Mouse (Mus musculus) lung, embryonic 14.5 days (tissue): ENCODE data around the gene Ptf1a. TPM values are rescaled to one million over a fixed set of nuclear protein-coding genes. Genes with fewer than 3 reads are reported as not detected.

Experiments used
- ATAC-seq: fragments of 200-750 bp; cut with Nextera tagmentation; 2 replicates; pipeline ENCODE4 v1.8.0; 2017; ENCODE audit warnings: mild to moderate bottlenecking, moderate TSS enrichment, moderate library complexity; ENCODE audit not compliant: insufficient read depth
- DNase-seq: peaks from one replicate; pipeline ENCODE4 v3.0.0-alpha.2; 2015
- H3K27ac ChIP-seq: fragments of 300-500 bp; sonication (generic); 2 replicates; pipeline ENCODE4 v1.5.1; 2014; ENCODE audit warnings: low read depth, mild to moderate bottlenecking, moderate library complexity
- H3K27me3 ChIP-seq: fragments of 300-500 bp; sonication (generic); 2 replicates; pipeline ENCODE4 v1.6.1; 2014; ENCODE audit warnings: low read length, control low read depth; ENCODE audit not compliant: insufficient read depth
- H3K36me3 ChIP-seq: fragments of 300-500 bp; sonication (generic); 2 replicates; pipeline ENCODE4 v1.6.1; 2014; ENCODE audit warnings: control low read depth; ENCODE audit not compliant: insufficient read depth
- H3K4me1 ChIP-seq: fragments of 300-500 bp; sonication (generic); 2 replicates; pipeline ENCODE4 v1.6.1; 2014; ENCODE audit warnings: antibody characterized with exemption, control low read depth; ENCODE audit not compliant: insufficient read depth
- H3K4me2 ChIP-seq: fragments of 300-500 bp; sonication (generic); 2 replicates; pipeline ENCODE4 v1.6.1; 2014; ENCODE audit warnings: mild to moderate bottlenecking
- H3K4me3 ChIP-seq: fragments of 300-500 bp; sonication (generic); 2 replicates; pipeline ENCODE4 v1.5.1; 2014; ENCODE audit warnings: low read depth, low read length
- H3K9ac ChIP-seq: fragments of 300-500 bp; sonication (generic); 2 replicates; pipeline ENCODE4 v1.6.1; 2014
- H3K9me3 ChIP-seq: fragments of 300-500 bp; sonication (generic); 2 replicates; pipeline ENCODE4 v1.6.1; 2016; ENCODE audit warnings: low read depth, low read length, control low read depth
- CTCF ChIP-seq: IDR thresholded peaks from 2 replicates; pipeline ENCODE4 v1.5.1; 2016; ENCODE audit warnings: antibody characterized with exemption, low read depth
- WGBS: fragments of 180-500 bp; shearing (Covaris S2); extraction: QIAGEN DNeasy Blood & Tissue Kit; methylation state at CpG from one replicate; pipeline ENCODE4 v1.1.7; 2014; 5-methylcytosine and 5-hydroxymethylcytosine counted together
- polyA plus RNA-seq: library from polyadenylated mRNA; unstranded; fragments of >200 nt; fragmentation: Nextera tagmentation; extraction: Ambion mirVana; gene quantifications from 2 replicates; pipeline ENCODE4 v1.2.1, GENCODE M21; 2014

The Ptf1a gene
- polyA plus RNA-seq, 1 experiment from 2014 or later: not detected

DNA sequence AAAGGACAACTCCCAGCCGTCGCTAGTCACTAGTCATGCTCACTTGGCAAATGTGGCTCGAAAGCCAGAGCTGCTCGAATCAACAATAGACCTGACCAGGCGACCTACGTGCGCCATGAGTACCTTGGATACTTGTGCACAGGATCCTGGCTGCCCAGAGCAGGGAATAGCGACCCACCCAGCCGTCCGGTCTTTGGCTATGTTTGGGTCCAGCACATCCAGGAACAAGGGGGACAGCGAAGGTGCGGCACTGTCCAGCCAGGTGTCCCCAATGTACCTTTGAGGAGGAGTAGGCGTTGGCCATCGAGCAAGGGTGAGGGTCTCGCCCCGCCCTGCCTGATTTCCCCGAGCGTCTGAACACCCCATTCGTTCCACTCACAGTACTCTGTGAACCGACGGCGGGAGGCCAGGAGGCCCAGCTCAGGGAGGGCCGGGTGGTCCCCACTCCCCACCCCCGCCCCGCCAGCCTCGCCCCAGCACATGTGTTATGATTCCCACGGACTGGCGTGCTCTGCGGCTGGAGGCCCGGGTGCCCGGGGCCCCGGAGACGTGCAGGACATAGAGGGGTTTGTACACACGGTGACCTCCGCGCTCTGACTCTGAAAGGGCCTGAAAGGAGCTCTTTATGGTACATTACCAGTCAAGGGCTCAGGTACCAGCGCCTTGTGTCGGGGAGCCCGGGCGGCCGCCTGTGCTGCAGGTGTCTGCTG is 13.7 kb upstream of the Ptf1a start:
- H3K4me3 ChIP-seq: no peak overlapping the region
- ATAC-seq (no peak), DNase-seq (no peak)
- H3K9me3 ChIP-seq: no peaks in the 10 kb centered on the region
- 3% methylated on average over 41 of the region's 41 CpGs for WGBS
- H3K27ac ChIP-seq: no peak overlapping the region
- no peak overlapping the region for H3K4me2 ChIP-seq
- H3K27me3 ChIP-seq: peaks cover 71% of the 10 kb centered on the region
- no peaks in the 10 kb centered on the region for H3K36me3 ChIP-seq
- TF ChIP-seq CTCF: no peak
- no peak overlapping the region for H3K9ac ChIP-seq
- H3K4me1 ChIP-seq: no peaks in the 10 kb centered on the region

DNA sequence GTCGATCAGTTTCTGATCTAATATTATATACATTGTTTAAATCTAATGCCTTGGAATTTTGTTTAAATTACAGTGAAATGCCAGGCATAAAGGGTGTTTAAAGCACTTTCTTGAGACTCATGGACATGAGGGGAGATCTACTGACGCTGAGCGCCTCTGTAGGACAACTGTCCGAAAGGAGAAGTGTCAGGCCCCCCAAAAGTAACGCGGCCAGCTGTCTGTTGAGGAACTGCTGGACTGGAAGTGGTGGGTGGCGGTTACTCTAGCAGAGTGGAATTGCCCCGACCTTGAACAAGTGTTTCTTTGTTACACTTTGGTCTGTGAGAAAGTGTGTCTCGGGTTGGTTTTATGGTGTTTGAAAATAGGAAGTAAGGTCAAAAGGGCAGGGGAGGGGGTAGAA is 1.1 kb upstream of the Ptf1a start:
- Histone ChIP-seq H3K9ac (no peak overlapping the region), H3K27me3 (peaks cover 83% of the 10 kb centered on the region), H3K4me2 (no peak overlapping the region), H3K36me3 (no peaks in the 10 kb centered on the region), H3K27ac (no peak overlapping the region), H3K4me3 (no peak overlapping the region), H3K4me1 (0 out of 2 replicates have a peak, but pooled peaks cover 4% of the 10 kb centered on the region), H3K9me3 (no peaks in the 10 kb centered on the region)
- DNase-seq (no peak), ATAC-seq (no peak)
- WGBS: 5% methylated on average over 9 of the region's 9 CpGs
- TF ChIP-seq CTCF: no peak

- Histone ChIP-seq H3K27ac (no peak overlapping the region), H3K9ac (no peak overlapping the region), H3K4me3 (peak overlapping the region; percentile 33), H3K9me3 (no peaks in the 10 kb centered on the region), H3K4me2 (peak overlapping the region; percentile 55), H3K4me1 (0 out of 2 replicates have a peak, but pooled peaks cover 4% of the 10 kb centered on the region), H3K27me3 (peaks cover 96% of the 10 kb centered on the region), H3K36me3 (no peaks in the 10 kb centered on the region)
- no peak for TF ChIP-seq CTCF
- WGBS: under 1% methylated on average over 65 of the region's 67 CpGs
- DNase-seq: peak; percentile 72
- ATAC-seq: peak; percentile 62
Observed at GRCm38 (mm10) chr2:19445871-19446501, 523 bp downstream of the Ptf1a start.

DNA sequence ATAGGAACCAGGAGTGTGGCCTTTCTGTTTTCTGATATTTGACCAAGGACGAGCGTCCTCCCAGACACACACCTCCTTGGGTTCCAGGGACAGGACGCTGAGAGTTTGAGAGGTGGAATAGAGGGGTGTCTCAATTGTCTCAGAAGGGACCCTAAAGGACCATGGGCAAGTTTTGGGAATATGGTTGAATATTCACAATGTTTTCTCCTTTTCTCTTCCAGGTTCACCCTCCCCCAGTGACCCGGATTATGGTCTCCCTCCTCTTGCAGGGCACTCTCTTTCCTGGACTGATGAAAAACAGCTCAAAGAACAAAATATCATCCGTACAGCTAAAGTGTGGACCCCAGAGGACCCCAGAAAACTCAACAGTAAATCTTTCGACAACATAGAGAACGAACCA is 1.3 kb downstream of the Ptf1a start:
- Histone ChIP-seq H3K9ac (no peak overlapping the region), H3K36me3 (no peaks in the 10 kb centered on the region), H3K27ac (no peak overlapping the region), H3K9me3 (no peaks in the 10 kb centered on the region), H3K4me3 (no peak overlapping the region), H3K4me1 (0 out of 2 replicates have a peak, but pooled peaks cover 4% of the 10 kb centered on the region), H3K27me3 (peaks cover 96% of the 10 kb centered on the region), H3K4me2 (no peak overlapping the region)
- 4% methylated on average over 7 of the region's 7 CpGs for WGBS
- TF ChIP-seq CTCF: no peak
- ATAC-seq (no peak), DNase-seq (no peak)

- Histone ChIP-seq H3K4me2 (peak overlapping the region; percentile 40; the same call in 1 of the 2 replicates), H3K9ac (no peak overlapping the region), H3K27me3 (peaks cover 97% of the 10 kb centered on the region), H3K9me3 (no peaks in the 10 kb centered on the region), H3K27ac (no peak overlapping the region), H3K4me1 (0 out of 2 replicates have a peak, but pooled peaks cover 4% of the 10 kb centered on the region), H3K4me3 (peak overlapping the region; percentile 18; the same call in 1 of the 2 replicates), H3K36me3 (no peaks in the 10 kb centered on the region)
- DNase-seq: peak; percentile 51
- peak; percentile 49 for TF ChIP-seq CTCF
- WGBS: 1% methylated on average over 31 of the region's 31 CpGs
- peak; percentile 26; the same call in 1 of the 2 replicates for ATAC-seq
Observed at GRCm38 (mm10) chr2:19448042-19448700, 2.7 kb downstream of the Ptf1a start.

- no peak overlapping the region for H3K27ac ChIP-seq
- peaks cover 98% of the 10 kb centered on the region for H3K27me3 ChIP-seq
- no peak for TF ChIP-seq CTCF
- H3K4me2 ChIP-seq: no peak overlapping the region
- H3K4me1 ChIP-seq: 0 out of 2 replicates have a peak, but pooled peaks cover 4% of the 10 kb centered on the region
- no peak overlapping the region for H3K4me3 ChIP-seq
- DNase-seq: no peak
- no peaks in the 10 kb centered on the region for H3K36me3 ChIP-seq
- no peak for ATAC-seq
- no peak overlapping the region for H3K9ac ChIP-seq
- H3K9me3 ChIP-seq: no peaks in the 10 kb centered on the region
- WGBS: 34% methylated on average over 4 of the region's 4 CpGs
Observed at GRCm38 (mm10) chr2:19449308-19449707, 3.8 kb downstream of the Ptf1a start.
